Mouse (Mus musculus): ENCODE measurements around the gene Scgb2b2. TPM values are rescaled to one million over a fixed set of nuclear protein-coding genes. Genes with fewer than 3 reads are reported as not detected.

Gene Scgb2b2
- not detected for total RNA-seq (2023)

GRCm38 (mm10) chr7:31290208-31290607, at the start of gene Scgb2b2:
Gene Scgb2b2 (plus strand): TSS chr7:31290508.

DNA sequence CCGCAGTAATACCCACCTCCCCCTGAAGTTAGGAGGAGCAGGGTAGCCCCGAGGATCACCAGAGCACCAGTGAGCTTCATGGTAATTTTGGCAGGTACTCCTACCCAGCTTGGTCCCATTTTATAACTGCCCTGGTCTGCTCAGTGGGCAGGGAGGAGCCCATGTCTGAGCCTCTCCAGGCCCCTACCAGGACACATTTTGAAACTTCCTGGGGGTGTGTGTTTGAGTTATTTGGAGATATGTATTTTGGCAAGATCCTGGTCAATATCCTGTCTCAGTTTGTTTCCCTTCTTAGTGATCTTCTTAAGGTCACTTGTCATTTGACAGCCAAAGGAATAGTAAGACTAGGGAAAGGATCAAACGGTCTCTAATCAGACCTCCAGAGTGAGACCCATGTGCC, 1.4 kb downstream of the Scgb2b2 start, which contains the start of gene Scgb1b2:
Gene Scgb1b2 (minus strand): TSS at position 101 of the 400 bp plus-strand sequence.

Other genes with a start within 250 kb of the Scgb2b2 start
- 882 TPM for gene Fxyd5, start 248.0 kb upstream of the Scgb2b2 start, total RNA-seq (2023)
- not detected for gene Fxyd7, start 239.0 kb upstream of the Scgb2b2 start, total RNA-seq (2023)
- gene Fxyd1, start 233.3 kb upstream of the Scgb2b2 start, total RNA-seq (2023), result not detected
- 0.18 TPM for gene Lgi4, start 231.2 kb upstream of the Scgb2b2 start, total RNA-seq (2023)
- not detected for gene Fxyd3, start 213.8 kb upstream of the Scgb2b2 start, total RNA-seq (2023)
- gene Hpn, start 175.2 kb upstream of the Scgb2b2 start, total RNA-seq (2023), result 0.50 TPM
- 1.6 TPM for gene Scn1b, start 163.5 kb upstream of the Scgb2b2 start, total RNA-seq (2023)
- gene Gramd1a, start 134.6 kb upstream of the Scgb2b2 start, total RNA-seq (2023), result 627 TPM
- not detected for gene Scgb1b2, start 1.3 kb downstream of the Scgb2b2 start, total RNA-seq (2023)
- gene Scgb2b3, start 71.6 kb downstream of the Scgb2b2 start, total RNA-seq (2023), result not detected
- not detected for gene Scgb1b3, start 85.1 kb downstream of the Scgb2b2 start, total RNA-seq (2023)

Data from CD4-positive naive resting alpha-beta T cell, adult 76 days (primary cell).